Mouse (Mus musculus): ENCODE data around the gene Anks1.
A peak's percentile ranks its signal among the peaks of the same experiment; 100 is the strongest.

Anks1 gene

DNA sequence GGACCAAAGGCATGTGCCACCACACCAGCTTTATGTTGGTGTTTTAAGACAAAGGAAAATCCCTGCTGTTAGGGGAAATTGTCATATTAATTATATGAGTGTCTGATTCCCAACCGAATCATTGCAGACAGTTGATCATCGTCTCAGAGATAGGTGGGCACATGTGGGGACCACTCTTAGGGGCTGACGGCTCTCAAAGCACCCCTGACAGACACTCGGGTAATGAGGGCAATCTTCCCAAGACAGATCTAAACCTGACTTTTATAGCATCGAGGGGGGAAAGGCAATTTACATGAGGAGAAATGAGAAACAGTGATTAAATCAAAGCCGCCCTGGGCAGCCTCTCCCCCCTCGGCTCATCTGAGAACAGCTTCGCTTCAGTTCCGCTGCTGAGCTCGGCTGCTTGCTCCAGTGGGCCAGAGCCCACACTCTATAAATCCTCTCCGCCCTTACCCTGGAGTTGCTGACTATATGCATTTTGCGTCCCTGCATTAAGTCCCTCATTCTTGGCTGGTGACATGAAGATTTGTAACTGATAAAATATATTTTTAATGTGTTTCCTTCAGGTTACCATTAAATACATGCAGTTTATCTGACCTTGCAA is 192.3 kb downstream of the Anks1 start:
- no peak for DNase-seq

DNA sequence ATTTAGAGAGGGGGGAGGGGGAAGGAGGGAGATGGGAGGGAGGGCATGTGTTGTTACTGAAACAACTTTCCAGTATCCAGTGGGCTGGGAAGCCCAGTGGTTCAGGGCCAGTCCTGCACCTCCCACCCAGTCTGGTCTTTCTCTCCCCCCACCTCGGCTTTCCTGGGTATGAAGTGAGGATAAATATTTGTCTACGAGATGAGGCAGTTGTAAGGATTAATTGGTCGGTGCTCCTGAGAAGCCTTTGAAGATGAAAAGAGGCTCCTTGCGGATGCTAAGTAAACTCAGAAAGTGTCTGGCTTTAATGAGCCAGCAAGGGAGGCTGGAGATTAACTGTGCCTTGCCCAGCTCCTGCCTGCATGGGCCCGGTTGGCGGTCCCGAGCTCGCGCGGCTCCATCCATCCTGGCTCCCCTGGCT is 192.8 kb downstream of the Anks1 start:
- no peak for DNase-seq

DNA sequence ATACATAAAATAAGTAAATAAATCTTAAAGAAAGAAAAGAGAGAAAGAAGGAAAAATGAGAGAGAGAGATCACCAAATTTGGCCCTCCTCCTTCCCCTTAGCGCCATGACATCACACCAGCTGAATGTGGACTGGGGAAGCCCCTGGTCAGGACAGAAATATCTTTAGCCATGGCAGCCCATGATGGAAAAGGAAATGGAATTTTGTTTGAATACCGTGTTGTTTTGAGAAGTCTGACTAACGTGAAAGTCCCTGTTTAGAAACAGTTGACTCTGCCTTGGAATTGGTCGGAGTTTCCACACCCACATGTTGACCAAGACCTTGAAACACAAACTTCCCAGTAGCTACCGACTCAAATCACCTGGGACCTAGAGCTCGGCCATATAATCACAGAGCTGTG is 195.3 kb downstream of the Anks1 start:
- no peak for DNase-seq

DNA sequence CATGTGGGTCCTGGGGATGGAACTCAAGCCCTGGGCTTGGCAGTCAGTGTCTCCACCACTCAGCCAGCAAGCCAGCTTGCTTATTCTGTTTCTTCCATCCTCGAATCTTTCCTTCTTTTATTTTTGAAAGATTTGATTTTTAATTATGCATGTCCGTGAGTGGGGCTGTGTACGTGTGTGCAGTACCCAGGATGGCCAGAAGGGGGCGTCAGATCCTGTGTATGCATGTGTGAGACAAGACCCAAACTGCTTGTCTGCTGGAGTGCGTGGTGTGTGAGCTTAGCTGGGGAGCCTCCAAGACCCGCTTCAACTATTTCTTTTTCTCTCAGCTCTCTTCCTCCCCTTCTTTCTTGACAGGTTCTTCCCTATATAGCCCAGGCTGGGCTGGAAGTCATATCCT is 197.2 kb downstream of the Anks1 start:
- DNase-seq = peak; percentile 32

DNA sequence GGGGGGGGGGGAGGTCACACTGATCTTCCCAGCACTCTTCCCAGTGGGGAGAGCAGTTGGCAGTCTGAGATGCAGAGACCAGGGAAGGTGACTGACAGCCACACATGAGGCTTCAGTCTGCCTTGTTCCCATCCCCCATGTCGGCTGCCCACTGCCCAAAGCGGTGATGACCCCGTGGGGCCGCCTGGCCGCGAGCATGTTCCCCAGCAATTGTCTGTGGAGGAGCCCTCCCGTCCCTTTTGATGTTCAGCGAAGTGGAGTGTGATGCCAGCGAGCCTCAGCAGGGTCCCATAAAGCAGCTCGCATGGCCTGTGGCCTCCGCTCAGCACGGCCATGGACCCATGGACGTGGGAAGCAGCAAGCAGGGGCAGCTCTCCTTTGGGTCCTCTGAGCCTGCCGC is 198.2 kb downstream of the Anks1 start:
- no peak for DNase-seq

DNA sequence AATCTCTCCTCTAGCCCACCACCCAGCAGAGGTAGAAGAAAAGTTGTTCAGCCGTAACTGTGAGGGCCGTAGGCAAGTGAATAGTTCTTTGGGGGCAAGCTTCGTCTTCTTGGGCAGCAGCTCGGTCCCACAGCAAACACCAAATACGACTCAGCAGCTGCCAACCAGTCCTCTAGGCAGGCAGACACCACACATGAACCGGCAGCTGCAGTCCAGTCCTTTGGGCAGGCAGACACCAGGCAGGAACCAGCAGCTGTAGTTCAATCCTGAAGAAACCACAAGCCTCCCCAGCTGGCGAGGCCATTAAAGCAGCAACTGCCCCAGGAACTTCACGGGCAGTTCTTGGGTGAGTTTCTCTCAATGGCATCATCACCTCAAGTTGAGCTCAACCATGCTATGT is 203.2 kb downstream of the Anks1 start:
- no peak for DNase-seq

Data from right cerebral cortex, postnatal 4 days (tissue).